9 mouse cellular contexts compared by ENCODE assay signal in the genomic region with DNA sequence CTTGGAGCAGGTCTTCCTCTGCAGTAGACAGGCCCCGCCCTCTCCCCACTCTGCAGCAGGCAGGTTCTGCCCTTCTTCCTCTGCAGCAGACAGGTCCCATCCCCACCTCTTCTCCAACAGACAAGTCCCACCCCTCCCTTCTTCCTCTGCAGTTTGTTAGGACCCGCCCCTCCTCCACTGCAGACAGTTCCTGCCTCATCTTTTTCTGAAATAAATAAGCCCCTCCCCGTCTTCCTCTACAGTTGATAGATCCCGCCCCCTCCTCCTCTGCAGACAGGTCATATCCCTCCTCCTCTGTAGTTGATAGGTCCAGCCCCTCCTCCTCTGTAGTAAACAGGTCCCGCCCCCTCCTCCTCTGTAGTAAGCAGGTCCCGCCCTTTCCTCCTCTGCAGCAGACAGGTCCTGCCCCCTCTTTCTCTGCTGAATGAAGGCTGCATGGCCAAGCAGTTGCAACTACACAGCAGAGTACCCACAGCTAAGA.
DNase-seq lines count a peak whose midpoint lies in the region; ATAC-seq and TF ChIP-seq lines count a peak whose summit lies in the region.
"Had no signal": no experiment of that assay in that cellular context is flagged by ENCODE, and none has a peak within 500 bp of the region (broad histone marks: within the 10 kb centered on the region; RNA-seq: fewer than 3 reads in every experiment).

No protein-coding gene starts in this region.

- no peak overlapping the region for H3K4me2 ChIP-seq in hindbrain, embryonic 14.5 days (replicated peaks)

- H3K27ac ChIP-seq in heart, embryonic 10.5 days: peak overlapping the region; percentile 72; the same call in 1 of the 2 replicates
- no peak overlapping the region for H3K27ac ChIP-seq in hindbrain, embryonic 14.5 days
- peak overlapping the region; percentile 69 for H3K27ac ChIP-seq in thymus, adult 2 months (ENCODE audit: control insufficient read depth, insufficient read depth, low read length)

- H3K9ac ChIP-seq in hindbrain, embryonic 14.5 days: no peak overlapping the region

- H3K4me1 ChIP-seq in heart, embryonic 10.5 days: peaks cover 25% of the 10 kb centered on the region
- H3K4me1 ChIP-seq in hindbrain, embryonic 14.5 days (replicated peaks; ENCODE audit: control insufficient read depth, insufficient read depth, low read length): no peaks in the 10 kb centered on the region
- peaks cover 8% of the 10 kb centered on the region for H3K4me1 ChIP-seq in thymus, adult 2 months (replicated peaks; ENCODE audit: control insufficient read depth, insufficient read depth, low read length)

- 26% methylated on average over 6 of the region's 6 CpGs for WGBS in heart, embryonic 10.5 days
- WGBS in hindbrain, embryonic 14.5 days: 25% methylated on average over 6 of the region's 6 CpGs
- WGBS in thymus, adult 2 months: 52% methylated on average over 6 of the region's 6 CpGs

- peak overlapping the region; percentile 27 for H3K4me3 ChIP-seq in heart, embryonic 10.5 days
- H3K4me3 ChIP-seq in hindbrain, embryonic 14.5 days (replicated peaks; ENCODE audit: low read length): no peak overlapping the region
- no peak overlapping the region for H3K4me3 ChIP-seq in thymus, adult 2 months (ENCODE audit: control insufficient read depth, insufficient read depth, low read length)
- H3K4me3 ChIP-seq: myocyte had no signal

- TF ChIP-seq POLR2A in brain, embryonic 14.5 days (IDR thresholded peaks at IDR 0.05; ENCODE audit: borderline replicate concordance, extremely low read depth, insufficient read depth, insufficient read length, poor library complexity, severe bottlenecking): no peak
- no peak for TF ChIP-seq POLR2A in thymus, adult 2 months (IDR thresholded peaks at IDR 0.05; ENCODE audit: control insufficient read depth, extremely low read depth, insufficient read depth, low read length, poor library complexity)

- H3K9me3 ChIP-seq in heart, embryonic 10.5 days: no peaks in the 10 kb centered on the region
- H3K9me3 ChIP-seq in hindbrain, embryonic 14.5 days (ENCODE audit: control insufficient read depth, low read length): no peaks in the 10 kb centered on the region

- ATAC-seq in hindbrain, embryonic 14.5 days (ENCODE audit: low FRiP score): 0 out of 2 replicates have a peak, but pooled peaks have one; percentile 36
- peak; percentile 94 for ATAC-seq in megakaryocyte-erythroid progenitor cell, adult 5-6 weeks (replicated peaks; ENCODE audit: low FRiP score, low TSS enrichment, poor library complexity, severe bottlenecking)

- no peaks in the 10 kb centered on the region for H3K36me3 ChIP-seq in heart, embryonic 10.5 days
- no peaks in the 10 kb centered on the region for H3K36me3 ChIP-seq in hindbrain, embryonic 14.5 days (replicated peaks; ENCODE audit: control insufficient read depth, insufficient read depth)
- no peaks in the 10 kb centered on the region for H3K36me3 ChIP-seq in thymus, adult 2 months (ENCODE audit: control insufficient read depth, insufficient read depth, low read length)

- TF ChIP-seq CTCF in brain, embryonic 14.5 days (IDR thresholded peaks at IDR 0.05; ENCODE audit: borderline replicate concordance, extremely low read depth, insufficient read depth, insufficient read length): no peak
- no peak for TF ChIP-seq CTCF in thymus, adult 2 months (IDR thresholded peaks at IDR 0.05; ENCODE audit: borderline replicate concordance, control insufficient read depth, extremely low read depth, insufficient read depth, low read length, poor library complexity)

- H3K27me3 ChIP-seq in heart, embryonic 10.5 days (ENCODE audit: insufficient read depth, poor library complexity, severe bottlenecking): no peaks in the 10 kb centered on the region
- H3K27me3 ChIP-seq in hindbrain, embryonic 14.5 days (ENCODE audit: control insufficient read depth, insufficient read depth, low read length): no peaks in the 10 kb centered on the region
- no peaks in the 10 kb centered on the region for H3K27me3 ChIP-seq in thymus, adult 2 months (ENCODE audit: control insufficient read depth, insufficient read depth, low read length)

- peak; percentile 92 for DNase-seq in heart, embryonic 10.5 days (ENCODE audit: low spot score)
- DNase-seq in heart, adult 9 months (ENCODE audit: low spot score in 2 of 2): no peak
- peak; percentile 51 for DNase-seq in brain, embryonic 14.5 days (ENCODE audit: low read depth)
- DNase-seq in hindbrain, embryonic 14.5 days (ENCODE audit: low spot score): no peak
- DNase-seq in thymus, adult 2 months: peak; percentile 57
- DNase-seq in cerebellum, adult 11 months: no peak
- no peak for DNase-seq in heart, adult 11 months

Comparison
In these comparisons a context has a peak if more than half of its experiments do, and no peak if none do; other contexts are left out.
1. DNase-seq: peak in heart, embryonic 10.5 days (single experiment), brain, embryonic 14.5 days (single experiment) and thymus, adult 2 months (single experiment); none in heart, adult 9 months (0 of 2), hindbrain, embryonic 14.5 days (single experiment), cerebellum, adult 11 months (single experiment) and heart, adult 11 months (single experiment).